Mouse (Mus musculus) C2C12 (cell line): ENCODE results near the gene Gm45062.

Source experiments
- CEBPB ChIP-seq: IDR thresholded peaks from one replicate; pipeline ENCODE4 v1.6.1; 2011; ENCODE audit warnings: low read depth, mild to moderate bottlenecking, control low read depth, moderate library complexity
- CTCF ChIP-seq: IDR thresholded peaks from one replicate; pipeline ENCODE4 v1.5.1; 2011; ENCODE audit not compliant: control insufficient read depth, insufficient read depth, insufficient read length
- MAX ChIP-seq: IDR thresholded peaks from one replicate; pipeline ENCODE4 v1.6.1; 2011; ENCODE audit warnings: mild to moderate bottlenecking, control low read depth
- MYOD1 ChIP-seq: IDR thresholded peaks from one replicate; pipeline ENCODE4 v1.6.1; 2011; ENCODE audit warnings: low read depth; ENCODE audit not compliant: control insufficient read depth, insufficient read length
- MYOG ChIP-seq: IDR thresholded peaks from one replicate; pipeline ENCODE4 v1.6.1; 2011; ENCODE audit not compliant: control insufficient read depth, insufficient read length; ENCODE audit errors: extremely low read depth
- USF1 ChIP-seq: IDR thresholded peaks from one replicate; pipeline ENCODE4 v1.6.1; 2011; ENCODE audit warnings: low read depth, mild to moderate bottlenecking, control low read depth, moderate library complexity

- TF ChIP-seq CTCF: no peak
- no peak for TF ChIP-seq MAX
- TF ChIP-seq USF1: no peak
- no peak for TF ChIP-seq MYOG
- no peak for TF ChIP-seq CEBPB
- no peak for TF ChIP-seq MYOD1
Measured at GRCm38 (mm10) chr6:8617369-8617768, 358.1 kb downstream of the Gm45062 start.
